Mouse (Mus musculus) MEL (cell line): ENCODE measurements around the gene Slc6a1. TPM values are rescaled to one million over a fixed set of nuclear protein-coding genes. Genes with fewer than 3 reads are reported as not detected.

Experiments
- DNase-seq: peaks from one replicate; pipeline ENCODE4 v3.0.0; 2011; ENCODE audit warnings: low read depth, low spot score
- H3K27ac ChIP-seq: 2 replicates; pipeline ENCODE4 v1.5.1; 2012; ENCODE audit warnings: low read depth, mild to moderate bottlenecking, control low read depth, low read length, moderate library complexity; ENCODE audit not compliant: control insufficient read depth
- H3K27me3 ChIP-seq, 2 experiments: fragments of 150-350 bp in 1 of 2; sonication (generic) in 1 of 2; 2 replicates each; pipeline ENCODE4 v1.6.1; 2012; ENCODE audit warnings: low read length in 2 of 2, mild to moderate bottlenecking in 2 of 2, improper control_type of control experiment in 1 of 2, moderate library complexity in 1 of 2; ENCODE audit not compliant: insufficient read depth in 2 of 2, control insufficient read depth in 1 of 2
- H3K36me3 ChIP-seq, 2 experiments: 2 replicates each; pipeline ENCODE4 v1.6.1; 2012 to 2014; ENCODE audit warnings: low read length in 2 of 2, improper control_type of control experiment in 1 of 2, inconsistent platforms in 1 of 2, mild to moderate bottlenecking in 1 of 2; ENCODE audit not compliant: insufficient read depth in 2 of 2, control insufficient read depth in 1 of 2
- H3K4me1 ChIP-seq, 2 experiments: fragments of 150-350 bp in 1 of 2; sonication (generic) in 1 of 2; 2 replicates each; pipeline ENCODE4 v1.6.1; 2012; ENCODE audit warnings: low read length in 2 of 2, improper control_type of control experiment in 1 of 2, mild to moderate bottlenecking in 1 of 2; ENCODE audit not compliant: insufficient read depth in 2 of 2, control insufficient read depth in 1 of 2
- H3K4me3 ChIP-seq, 2 experiments: fragments of 150-350 bp in 1 of 2; sonication (generic) in 1 of 2; 2 replicates each; pipeline ENCODE4 v1.5.1; 2012; ENCODE audit warnings: low read depth in 2 of 2, low read length in 2 of 2, mild to moderate bottlenecking in 2 of 2, moderate library complexity in 2 of 2, control low read depth in 1 of 2, improper control_type of control experiment in 1 of 2; ENCODE audit not compliant: control insufficient read depth in 1 of 2, insufficient read depth in 1 of 2
- H3K79me2 ChIP-seq: 2 replicates; pipeline ENCODE4 v1.6.1; 2012; ENCODE audit warnings: mild to moderate bottlenecking, low read length, moderate library complexity; ENCODE audit not compliant: control insufficient read depth, poor library complexity, insufficient read depth
- H3K9ac ChIP-seq: 2 replicates; pipeline ENCODE4 v1.6.1; 2012; ENCODE audit warnings: low read depth, mild to moderate bottlenecking, control low read depth, low read length, moderate library complexity; ENCODE audit not compliant: control insufficient read depth, poor library complexity, severe bottlenecking
- H3K9me3 ChIP-seq: fragments of 150-350 bp; sonication (generic); replicated peaks from 2 replicates; pipeline ENCODE4 v1.6.1; 2012; ENCODE audit warnings: mild to moderate bottlenecking, low read length, improper control_type of control experiment, moderate library complexity; ENCODE audit not compliant: insufficient read depth
- BHLHE40 ChIP-seq: IDR thresholded peaks from 2 replicates; pipeline ENCODE4 v1.6.1; 2012; ENCODE audit warnings: low read depth, mild to moderate bottlenecking, inconsistent platforms, low read length, improper control_type of control experiment, borderline replicate concordance
- ELF1 ChIP-seq: IDR thresholded peaks from 2 replicates; pipeline ENCODE4 v1.6.1; 2014; ENCODE audit warnings: low read depth, mild to moderate bottlenecking, inconsistent platforms, low read length, improper control_type of control experiment, moderate library complexity
- EP300 ChIP-seq, 2 experiments: IDR thresholded peaks; 2 replicates each; pipeline ENCODE4 v1.6.1; 2011; ENCODE audit warnings: improper control_type of control experiment in 2 of 2, low read length in 2 of 2, low read depth in 1 of 2, mild to moderate bottlenecking in 1 of 2
- ETS1 ChIP-seq: IDR thresholded peaks from 2 replicates; pipeline ENCODE4 v1.6.1; 2012; ENCODE audit warnings: low read depth, mild to moderate bottlenecking, inconsistent platforms, low read length, improper control_type of control experiment, moderate library complexity
- JUND ChIP-seq: IDR thresholded peaks from 2 replicates; pipeline ENCODE4 v1.6.1; 2011; ENCODE audit warnings: low read depth, mild to moderate bottlenecking, improper control_type of control experiment, low read length
- MXI1 ChIP-seq: IDR thresholded peaks from 2 replicates; pipeline ENCODE4 v1.6.1; 2011; ENCODE audit warnings: mild to moderate bottlenecking, low read depth, low read length, improper control_type of control experiment
- MYB ChIP-seq: IDR thresholded peaks from 2 replicates; pipeline ENCODE4 v1.6.1; 2011; ENCODE audit warnings: mild to moderate bottlenecking, low read depth, low read length, improper control_type of control experiment
- POLR2AphosphoS2 ChIP-seq: IDR thresholded peaks from 2 replicates; pipeline ENCODE4 v1.6.1; 2011; ENCODE audit warnings: low read length, improper control_type of control experiment
- RAD21 ChIP-seq: IDR thresholded peaks from 2 replicates; pipeline ENCODE4 v1.6.1; 2011; ENCODE audit warnings: mild to moderate bottlenecking, low read depth, low read length, improper control_type of control experiment
- RCOR1 ChIP-seq: IDR thresholded peaks from 2 replicates; pipeline ENCODE4 v1.6.1; 2012; ENCODE audit warnings: low read depth, mild to moderate bottlenecking, inconsistent platforms, low read length, improper control_type of control experiment
- SMC3 ChIP-seq: IDR thresholded peaks from 2 replicates; pipeline ENCODE4 v1.6.1; 2011; ENCODE audit warnings: low read depth, low read length, improper control_type of control experiment
- TAL1 ChIP-seq: IDR thresholded peaks from 2 replicates; pipeline ENCODE4 v1.6.1; 2012; ENCODE audit warnings: mild to moderate bottlenecking, inconsistent platforms, low read length, moderate library complexity, mixed read lengths
- UBTF ChIP-seq: IDR thresholded peaks from 2 replicates; pipeline ENCODE4 v1.6.1; 2012; ENCODE audit warnings: low read depth, mild to moderate bottlenecking, inconsistent platforms, low read length, improper control_type of control experiment, moderate library complexity, borderline replicate concordance; ENCODE audit not compliant: insufficient read depth
- ZKSCAN1 ChIP-seq: IDR thresholded peaks from 2 replicates; pipeline ENCODE4 v1.6.1; 2012; ENCODE audit warnings: low read depth, mild to moderate bottlenecking, inconsistent platforms, low read length, improper control_type of control experiment, moderate library complexity
- ZMIZ1 ChIP-seq: IDR thresholded peaks from 2 replicates; pipeline ENCODE4 v1.6.1; 2012; ENCODE audit warnings: low read depth, mild to moderate bottlenecking, inconsistent platforms, low read length, improper control_type of control experiment, moderate library complexity
- ZNF384 ChIP-seq: IDR thresholded peaks from 2 replicates; pipeline ENCODE4 v1.6.1; 2012; ENCODE audit warnings: low read depth, mild to moderate bottlenecking, inconsistent platforms, low read length, improper control_type of control experiment
- polyA plus RNA-seq, 2 experiments: library from polyadenylated mRNA; stranded (reverse) in 1 of 2; unstranded in 1 of 2; fragments of >175 nt in 1 of 2; fragments of >200 nt in 1 of 2; gene quantifications; 2 replicates each; pipeline versions ENCODE4 v1.2.1 to v1.2.4; 2012; ENCODE audit warnings: low replicate concordance in 2 of 2, low read depth in 1 of 2; ENCODE audit not compliant: insufficient read length in 2 of 2, insufficient read depth in 1 of 2, missing spikeins in 1 of 2
- total RNA-seq: library from RNA; depleted of rRNA; stranded (reverse); fragments of 300-350 nt; gene quantifications from 2 replicates; pipeline ENCODE4 v1.2.3, GENCODE M21; 2012

Slc6a1 gene
- total and polyA plus RNA-seq, 3 experiments = not detected

- H3K79me2 ChIP-seq = no peaks in the 10 kb centered on the region
- H3K27ac ChIP-seq = no peak overlapping the region
- H3K4me1 ChIP-seq = no peaks in the 10 kb centered on the region
- no peaks in the 10 kb centered on the region for H3K27me3 ChIP-seq
- H3K4me3 ChIP-seq = no peak overlapping the region
- H3K9me3 ChIP-seq = no peaks in the 10 kb centered on the region
- DNase-seq = no peak
- TF ChIP-seq POLR2AphosphoS2 (no peak), TAL1 (no peak), EP300 (IDR thresholded peaks at IDR 0.05; ENCODE audit: low read depth in 1 of 2, low read length in 2 of 2) (no peak), ZNF384 (no peak), BHLHE40 (no peak), MYB (no peak), ETS1 (no peak), SMC3 (no peak), RAD21 (no peak), JUND (no peak)
- no peaks in the 10 kb centered on the region for H3K36me3 ChIP-seq
- no peak overlapping the region for H3K9ac ChIP-seq
These were observed 49.5 kb downstream of the Slc6a1 start for GRCm38 (mm10) chr6:114331926-114332325.

- H3K4me1 ChIP-seq = no peaks in the 10 kb centered on the region
- H3K79me2 ChIP-seq = no peaks in the 10 kb centered on the region
- DNase-seq = no peak
- no peaks in the 10 kb centered on the region for H3K36me3 ChIP-seq
- no peak overlapping the region for H3K9ac ChIP-seq
- no peak for TF ChIP-seq ZKSCAN1
- no peak for TF ChIP-seq SMC3
- TF ChIP-seq RAD21 = no peak
- no peak for TF ChIP-seq ETS1
- TF ChIP-seq RCOR1 = no peak
- no peak for TF ChIP-seq MXI1
- TF ChIP-seq ZMIZ1 = no peak
- TF ChIP-seq UBTF = no peak
- TF ChIP-seq ELF1 = no peak
- no peak overlapping the region for H3K4me3 ChIP-seq
- no peaks in the 10 kb centered on the region for H3K27me3 ChIP-seq
- no peak overlapping the region for H3K27ac ChIP-seq
- H3K9me3 ChIP-seq = no peaks in the 10 kb centered on the region
These were observed 53.9 kb downstream of the Slc6a1 start for GRCm38 (mm10) chr6:114336128-114336943.
